Mouse (Mus musculus) sigmoid colon, adult 10 weeks (tissue): Measurements from ENCODE around the gene Anapc11. TPM values are rescaled to one million over a fixed set of nuclear protein-coding genes. Genes with fewer than 3 reads are reported as not detected.

Experiments
- polyA plus RNA-seq: library from polyadenylated mRNA; stranded (reverse); fragments of 350-450 nt; fragmentation: Illumina TruSeq; extraction: RNeasy Lipid Tissue Mini Kit (QIAGEN cat#74804); gene quantifications from one replicate; pipeline ENCODE4 v1.2.3, GENCODE M21; 2014; ENCODE audit warnings: low read depth, low replicate concordance

Anapc11 gene
- polyA plus RNA-seq, result 13.5 TPM

GRCm38 (mm10) chr11:120598283-120598989 is at the start of gene Anapc11, which contains the start of gene Alyref:
TSS of gene Anapc11 (plus strand) at chr11:120598421.
TSS of gene Alyref (minus strand) at chr11:120598365.

GRCm38 (mm10) chr11:120549168-120549945 is 48.9 kb upstream of the Anapc11 start, which contains the start of gene Mcrip1:
TSS of gene Mcrip1 (minus strand) at chr11:120549727.

GRCm38 (mm10) chr11:120550810-120551440 is 47.3 kb upstream of the Anapc11 start, which contains the start of gene Ppp1r27:
TSS of gene Ppp1r27 (minus strand) at chr11:120551132.

GRCm38 (mm10) chr11:120572752-120573584 is 25.3 kb upstream of the Anapc11 start, which contains the start of gene P4hb:
TSS of gene P4hb (minus strand) at chr11:120573253.

GRCm38 (mm10) chr11:120581490-120582267 is 16.5 kb upstream of the Anapc11 start, which contains the start of gene Arhgdia:
TSS of gene Arhgdia (minus strand) at chr11:120581624.

GRCm38 (mm10) chr11:120608241-120609034 is 10.2 kb downstream of the Anapc11 start, which contains the start of gene Npb:
TSS of gene Npb (plus strand) at chr11:120608477.

GRCm38 (mm10) chr11:120617519-120618112 is 19.4 kb downstream of the Anapc11 start, which contains the start of gene Pcyt2:
TSS of gene Pcyt2 (minus strand) at chr11:120617936.

GRCm38 (mm10) chr11:120625152-120625775 is 27.0 kb downstream of the Anapc11 start, which contains the start of gene Sirt7:
TSS of gene Sirt7 (minus strand) at chr11:120625240.

GRCm38 (mm10) chr11:120633520-120634343 is 35.5 kb downstream of the Anapc11 start, which contains the start of gene Mafg:
TSS of gene Mafg (minus strand) at chr11:120633600.

GRCm38 (mm10) chr11:120643601-120643987 is 45.4 kb downstream of the Anapc11 start, which contains the start of gene Pycr1:
TSS of gene Pycr1 (minus strand) at chr11:120643769.

GRCm38 (mm10) chr11:120648001-120648476 is 49.8 kb downstream of the Anapc11 start, which contains the start of gene Myadml2:
TSS of gene Myadml2 (minus strand) at chr11:120648158.

Other genes with a start within 250 kb of the Anapc11 start
- 1,187 TPM for gene Actg1, start 249.9 kb upstream of the Anapc11 start, polyA plus RNA-seq
- not detected for gene Fscn2, start 236.9 kb upstream of the Anapc11 start, polyA plus RNA-seq
- not detected for gene Faap100, start 219.7 kb upstream of the Anapc11 start, polyA plus RNA-seq
- gene Nploc4, start 160.7 kb upstream of the Anapc11 start, polyA plus RNA-seq, result 13.2 TPM
- not detected for gene Tspan10, start 155.8 kb upstream of the Anapc11 start, polyA plus RNA-seq
- not detected for gene Pde6g, start 144.9 kb upstream of the Anapc11 start, polyA plus RNA-seq
- 0.63 TPM for gene Oxld1, start 140.4 kb upstream of the Anapc11 start, polyA plus RNA-seq
- gene Ccdc137, start 140.3 kb upstream of the Anapc11 start, polyA plus RNA-seq, result 12.7 TPM
- 10.9 TPM for gene Arl16, start 130.8 kb upstream of the Anapc11 start, polyA plus RNA-seq
- gene Mrpl12, start 113.8 kb upstream of the Anapc11 start, polyA plus RNA-seq, result 4.1 TPM
- 1.6 TPM for gene Slc25a10, start 106.6 kb upstream of the Anapc11 start, polyA plus RNA-seq
- not detected for gene Gcgr, start 67.7 kb upstream of the Anapc11 start, polyA plus RNA-seq
- gene Mcrip1, start 48.7 kb upstream of the Anapc11 start, polyA plus RNA-seq, result not detected
- not detected for gene Ppp1r27, start 47.3 kb upstream of the Anapc11 start, polyA plus RNA-seq
- 172 TPM for gene P4hb, start 25.2 kb upstream of the Anapc11 start, polyA plus RNA-seq
- gene Arhgdia, start 16.8 kb upstream of the Anapc11 start, polyA plus RNA-seq, result 30.1 TPM
- gene Alyref, start 56 bp upstream of the Anapc11 start, polyA plus RNA-seq, result 24.4 TPM
- gene Npb, start 10.1 kb downstream of the Anapc11 start, polyA plus RNA-seq, result not detected
- 14.6 TPM for gene Pcyt2, start 19.5 kb downstream of the Anapc11 start, polyA plus RNA-seq
- 13.4 TPM for gene Sirt7, start 26.8 kb downstream of the Anapc11 start, polyA plus RNA-seq
- 13.6 TPM for gene Mafg, start 35.2 kb downstream of the Anapc11 start, polyA plus RNA-seq
- 5.8 TPM for gene Pycr1, start 45.3 kb downstream of the Anapc11 start, polyA plus RNA-seq
- gene Myadml2, start 49.7 kb downstream of the Anapc11 start, polyA plus RNA-seq, result not detected
- gene Notum, start 62.8 kb downstream of the Anapc11 start, polyA plus RNA-seq, result not detected
- 2.6 TPM for gene Aspscr1, start 74.6 kb downstream of the Anapc11 start, polyA plus RNA-seq
- gene Cenpx, start 115.3 kb downstream of the Anapc11 start, polyA plus RNA-seq, result 1.8 TPM
- gene Lrrc45, start 115.5 kb downstream of the Anapc11 start, polyA plus RNA-seq, result 0.66 TPM
- gene Rac3, start 123.0 kb downstream of the Anapc11 start, polyA plus RNA-seq, result not detected
- gene Dcxr, start 128.9 kb downstream of the Anapc11 start, polyA plus RNA-seq, result 0.76 TPM
- gene Cbr2, start 133.7 kb downstream of the Anapc11 start, polyA plus RNA-seq, result 1.1 TPM
- not detected for gene Hmga1b, start 164.4 kb downstream of the Anapc11 start, polyA plus RNA-seq
- 0.54 TPM for gene Rfng, start 185.8 kb downstream of the Anapc11 start, polyA plus RNA-seq
- 5.2 TPM for gene Gps1, start 185.9 kb downstream of the Anapc11 start, polyA plus RNA-seq
- gene Dus1l, start 198.0 kb downstream of the Anapc11 start, polyA plus RNA-seq, result 4.3 TPM
- 2.1 TPM for gene Fasn, start 226.1 kb downstream of the Anapc11 start, polyA plus RNA-seq